Mouse (Mus musculus): ENCODE measurements around the gene Lrmda. TPM values are rescaled to one million over a fixed set of nuclear protein-coding genes. Genes with fewer than 3 reads are reported as not detected.

Lrmda gene
- polyA plus RNA-seq, 1 experiment from 2014 or later: 0.25 TPM

- 73% methylated on average over 1 of the region's 1 CpGs for WGBS (ENCODE audit: insufficient replicate concordance)
- no peak for ATAC-seq (ENCODE audit: low read depth)
- H3K9me3 ChIP-seq (replicated peaks): no peaks in the 10 kb centered on the region
These were observed 191.1 kb downstream of the Lrmda start for GRCm38 (mm10) chr14:22210601-22211000.

GRCm38 (mm10) chr14:22218183-22218582 lies 198.7 kb downstream of the Lrmda start:
- H3K4me2 ChIP-seq: no peak overlapping the region
- DNase-seq (no peak), ATAC-seq (ENCODE audit: low read depth) (no peak)
- 33% methylated on average over 4 of the region's 4 CpGs for WGBS (ENCODE audit: insufficient replicate concordance)
- H3K27me3 ChIP-seq: no peaks in the 10 kb centered on the region
- H3K27ac ChIP-seq: no peak overlapping the region
- no peak overlapping the region for H3K4me3 ChIP-seq (replicated peaks)
- no peaks in the 10 kb centered on the region for H3K36me3 ChIP-seq
- no peak overlapping the region for H3K9ac ChIP-seq
- H3K9me3 ChIP-seq (replicated peaks): no peaks in the 10 kb centered on the region
- H3K4me1 ChIP-seq (replicated peaks): no peaks in the 10 kb centered on the region

More at GRCm38 (mm10) chr14:22210601-22211000, 191.1 kb downstream of the Lrmda start:
- peaks cover 4% of the 10 kb centered on the region; the same call in 1 of the 2 replicates for H3K4me1 ChIP-seq (replicated peaks)
- no peak for DNase-seq
- no peaks in the 10 kb centered on the region for H3K27me3 ChIP-seq
- no peak overlapping the region for H3K4me3 ChIP-seq (replicated peaks)
- no peak overlapping the region for H3K4me2 ChIP-seq
- H3K27ac ChIP-seq: no peak overlapping the region
- no peak overlapping the region for H3K9ac ChIP-seq
- no peaks in the 10 kb centered on the region for H3K36me3 ChIP-seq

GRCm38 (mm10) chr14:22222038-22222437 lies 202.5 kb downstream of the Lrmda start:
- ATAC-seq (ENCODE audit: low read depth) (no peak), DNase-seq (no peak)
- no peaks in the 10 kb centered on the region for H3K9me3 ChIP-seq (replicated peaks)
- H3K36me3 ChIP-seq: no peaks in the 10 kb centered on the region
- no peak overlapping the region for H3K4me3 ChIP-seq (replicated peaks)
- H3K9ac ChIP-seq: no peak overlapping the region
- peaks cover 25% of the 10 kb centered on the region for H3K4me1 ChIP-seq (replicated peaks)
- WGBS (ENCODE audit: insufficient replicate concordance): 59% methylated on average over 1 of the region's 1 CpGs
- H3K4me2 ChIP-seq: no peak overlapping the region
- no peak overlapping the region for H3K27ac ChIP-seq
- no peaks in the 10 kb centered on the region for H3K27me3 ChIP-seq

- 67% methylated on average over 3 of the region's 3 CpGs for WGBS (ENCODE audit: insufficient replicate concordance)
- no peak overlapping the region for H3K4me2 ChIP-seq
- DNase-seq: no peak
- H3K27ac ChIP-seq: no peak overlapping the region
- no peaks in the 10 kb centered on the region for H3K27me3 ChIP-seq
- ATAC-seq (ENCODE audit: low read depth): no peak
- H3K9ac ChIP-seq: no peak overlapping the region
- no peak overlapping the region for H3K4me3 ChIP-seq (replicated peaks)
- H3K36me3 ChIP-seq: no peaks in the 10 kb centered on the region
- peaks cover 30% of the 10 kb centered on the region for H3K4me1 ChIP-seq (replicated peaks)
- H3K9me3 ChIP-seq (replicated peaks): no peaks in the 10 kb centered on the region
These were observed 203.1 kb downstream of the Lrmda start for GRCm38 (mm10) chr14:22222574-22222973.

GRCm38 (mm10) chr14:22226205-22226604 lies 206.7 kb downstream of the Lrmda start:
- no peaks in the 10 kb centered on the region for H3K27me3 ChIP-seq
- no peaks in the 10 kb centered on the region for H3K9me3 ChIP-seq (replicated peaks)
- peak; percentile 14 for DNase-seq
- WGBS (ENCODE audit: insufficient replicate concordance): 14% methylated on average over 2 of the region's 2 CpGs
- peak overlapping the region; percentile 77 for H3K27ac ChIP-seq
- H3K4me1 ChIP-seq (replicated peaks): peaks cover 41% of the 10 kb centered on the region
- peak overlapping the region; percentile 42 for H3K4me2 ChIP-seq
- ATAC-seq (ENCODE audit: low read depth): peak; percentile 93
- H3K36me3 ChIP-seq: no peaks in the 10 kb centered on the region
- H3K4me3 ChIP-seq (replicated peaks): no peak overlapping the region
- no peak overlapping the region for H3K9ac ChIP-seq

- DNase-seq (no peak), ATAC-seq (ENCODE audit: low read depth) (peak; percentile 77)
- Histone ChIP-seq H3K36me3 (no peaks in the 10 kb centered on the region), H3K27ac (peak overlapping the region; percentile 79), H3K9ac (no peak overlapping the region; the same call in 1 of the 2 replicates), H3K27me3 (no peaks in the 10 kb centered on the region), H3K4me1 (replicated peaks) (peaks cover 41% of the 10 kb centered on the region), H3K9me3 (replicated peaks) (no peaks in the 10 kb centered on the region), H3K4me2 (no peak overlapping the region), H3K4me3 (replicated peaks) (no peak overlapping the region)
- 63% methylated on average over 7 of the region's 7 CpGs for WGBS (ENCODE audit: insufficient replicate concordance)
These were observed 208.9 kb downstream of the Lrmda start for GRCm38 (mm10) chr14:22228253-22228968.

GRCm38 (mm10) chr14:22240315-22240714 lies 220.8 kb downstream of the Lrmda start:
- Histone ChIP-seq H3K27me3 (no peaks in the 10 kb centered on the region), H3K4me2 (no peak overlapping the region), H3K9me3 (replicated peaks) (no peaks in the 10 kb centered on the region), H3K4me3 (replicated peaks) (no peak overlapping the region), H3K27ac (no peak overlapping the region), H3K4me1 (replicated peaks) (no peaks in the 10 kb centered on the region), H3K9ac (no peak overlapping the region), H3K36me3 (no peaks in the 10 kb centered on the region)
- DNase-seq (no peak), ATAC-seq (ENCODE audit: low read depth) (no peak)
- WGBS (ENCODE audit: insufficient replicate concordance): 76% methylated on average over 3 of the region's 3 CpGs

- H3K9me3 ChIP-seq (replicated peaks): no peaks in the 10 kb centered on the region
- no peaks in the 10 kb centered on the region for H3K36me3 ChIP-seq
- H3K9ac ChIP-seq: no peak overlapping the region
- H3K27me3 ChIP-seq: no peaks in the 10 kb centered on the region
- ATAC-seq (ENCODE audit: low read depth) (no peak), DNase-seq (no peak)
- 84% methylated on average over 12 of the region's 12 CpGs for WGBS (ENCODE audit: insufficient replicate concordance)
- no peak overlapping the region for H3K27ac ChIP-seq
- H3K4me3 ChIP-seq (replicated peaks): no peak overlapping the region
- H3K4me1 ChIP-seq (replicated peaks): no peaks in the 10 kb centered on the region
- no peak overlapping the region for H3K4me2 ChIP-seq
These were observed 235.9 kb downstream of the Lrmda start for GRCm38 (mm10) chr14:22255458-22255857.

GRCm38 (mm10) chr14:22256274-22256673 lies 236.8 kb downstream of the Lrmda start:
- DNase-seq (no peak), ATAC-seq (ENCODE audit: low read depth) (no peak)
- 68% methylated on average over 12 of the region's 12 CpGs for WGBS (ENCODE audit: insufficient replicate concordance)
- no peaks in the 10 kb centered on the region for H3K27me3 ChIP-seq
- no peak overlapping the region for H3K9ac ChIP-seq
- H3K4me2 ChIP-seq: no peak overlapping the region
- H3K36me3 ChIP-seq: no peaks in the 10 kb centered on the region
- H3K4me1 ChIP-seq (replicated peaks): no peaks in the 10 kb centered on the region
- no peaks in the 10 kb centered on the region for H3K9me3 ChIP-seq (replicated peaks)
- no peak overlapping the region for H3K27ac ChIP-seq
- no peak overlapping the region for H3K4me3 ChIP-seq (replicated peaks)

- WGBS (ENCODE audit: insufficient replicate concordance): 47% methylated on average over 10 of the region's 10 CpGs
- DNase-seq: no peak
These were observed 240.0 kb downstream of the Lrmda start for GRCm38 (mm10) chr14:22259376-22260032.

GRCm38 (mm10) chr14:22260033-22260419 lies 240.5 kb downstream of the Lrmda start:
- H3K4me1 ChIP-seq (replicated peaks): no peaks in the 10 kb centered on the region
- H3K4me2 ChIP-seq: no peak overlapping the region
- 49% methylated on average over 5 of the region's 5 CpGs for WGBS (ENCODE audit: insufficient replicate concordance)
- H3K27me3 ChIP-seq: no peaks in the 10 kb centered on the region
- no peak overlapping the region for H3K4me3 ChIP-seq (replicated peaks)
- no peak for DNase-seq
- no peak overlapping the region for H3K27ac ChIP-seq
- H3K9me3 ChIP-seq (replicated peaks): no peaks in the 10 kb centered on the region
- H3K9ac ChIP-seq: no peak overlapping the region
- H3K36me3 ChIP-seq: no peaks in the 10 kb centered on the region
- ATAC-seq (ENCODE audit: low read depth): no peak

More at GRCm38 (mm10) chr14:22259376-22260032, 240.0 kb downstream of the Lrmda start:
- ATAC-seq (ENCODE audit: low read depth): no peak
- H3K4me2 ChIP-seq: no peak overlapping the region
- H3K4me1 ChIP-seq (replicated peaks): no peaks in the 10 kb centered on the region
- no peaks in the 10 kb centered on the region for H3K27me3 ChIP-seq
- no peak overlapping the region for H3K9ac ChIP-seq
- no peak overlapping the region for H3K27ac ChIP-seq
- no peaks in the 10 kb centered on the region for H3K9me3 ChIP-seq (replicated peaks)
- H3K4me3 ChIP-seq (replicated peaks): no peak overlapping the region
- no peaks in the 10 kb centered on the region for H3K36me3 ChIP-seq
